Mouse (Mus musculus) retina, adult 2 months (tissue): ENCODE data around the gene Ccdc154.

ENCODE experiments used
- DNase-seq: peaks from one replicate; pipeline ENCODE4 v3.0.0-alpha.2; 2012; ENCODE audit warnings: low read depth, low spot score

Gene Ccdc154

DNA sequence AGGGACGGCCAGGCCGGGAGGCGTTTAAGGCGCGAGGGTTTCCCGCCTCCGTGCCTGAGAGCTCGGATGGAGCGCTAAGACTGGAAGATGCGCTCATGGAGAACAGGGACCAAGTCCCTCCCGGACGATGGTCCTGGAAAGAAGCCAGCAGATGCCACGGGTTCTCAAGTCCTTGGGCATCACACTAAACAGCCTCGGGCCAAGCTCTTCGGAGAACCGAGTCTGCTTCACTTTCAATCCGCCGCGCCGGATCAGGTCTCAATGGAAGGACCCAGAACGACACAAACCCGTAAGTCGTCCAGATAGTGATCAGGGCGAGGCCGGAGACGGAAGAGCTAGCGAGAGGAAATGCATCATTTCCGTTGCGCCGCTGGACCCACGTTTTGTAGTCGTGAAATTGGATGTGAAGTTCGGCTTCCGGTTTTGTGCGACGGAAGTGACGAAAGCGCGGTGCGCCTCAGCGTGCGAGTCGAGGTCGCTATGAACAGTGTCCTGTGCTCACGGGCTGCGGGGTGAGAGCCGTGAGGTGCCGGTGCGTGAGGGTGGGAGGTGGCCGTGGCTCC lies 21.9 kb downstream of the Ccdc154 start, which contains the start of gene BC003965:
BC003965 (plus strand) TSS at position 426 of the 563 bp plus-strand sequence.
- peak; percentile 98 for DNase-seq

GRCm38 (mm10) chr17:25184961-25185360 lies 22.7 kb downstream of the Ccdc154 start:
- no peak for DNase-seq

DNA sequence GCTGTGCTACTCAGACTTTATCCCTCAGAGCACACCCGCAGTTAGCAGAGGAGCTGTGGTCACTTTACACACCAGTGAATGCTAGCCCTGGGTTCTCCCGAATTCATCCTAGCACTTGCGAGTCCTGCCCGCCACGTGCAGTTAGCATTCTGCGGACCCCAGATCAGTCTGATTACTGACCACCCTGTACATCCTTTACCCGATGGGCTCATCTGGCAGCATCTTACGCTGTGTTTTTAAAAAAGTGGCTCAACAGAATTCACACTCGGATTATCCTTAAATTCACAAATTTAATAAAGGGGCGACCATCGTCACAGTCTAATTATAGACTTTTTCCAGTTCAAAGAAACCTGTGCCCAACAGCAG lies 25.5 kb downstream of the Ccdc154 start:
- DNase-seq: no peak

GRCm38 (mm10) chr17:25188150-25189031 lies 26.1 kb downstream of the Ccdc154 start, which contains the start of gene Unkl:
Unkl (plus strand) TSS chr17:25188397.
- peak; percentile 30 for DNase-seq

- DNase-seq: no peak
Measured at GRCm38 (mm10) chr17:25189091-25189490, 26.8 kb downstream of the Ccdc154 start.

DNA sequence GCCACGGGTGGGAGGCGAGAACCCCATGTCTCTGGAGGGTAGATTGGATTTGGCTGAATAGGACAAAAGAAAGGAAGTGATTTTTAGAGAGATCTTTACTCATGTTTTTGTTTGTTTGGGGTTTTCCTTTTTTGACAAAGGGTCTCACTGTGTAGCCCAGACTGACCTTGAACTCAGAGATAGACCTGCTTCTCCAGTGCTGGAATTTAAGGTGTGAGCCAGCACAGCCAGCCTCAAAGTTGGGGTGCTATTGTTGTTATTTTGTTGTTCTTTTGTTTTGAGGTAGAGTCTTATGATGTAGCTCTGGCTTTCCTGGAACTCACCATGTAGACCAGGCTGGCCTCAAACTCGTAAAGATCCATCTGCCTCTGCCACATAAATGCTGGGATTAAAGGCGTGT lies 40.1 kb downstream of the Ccdc154 start:
- no peak for DNase-seq

DNA sequence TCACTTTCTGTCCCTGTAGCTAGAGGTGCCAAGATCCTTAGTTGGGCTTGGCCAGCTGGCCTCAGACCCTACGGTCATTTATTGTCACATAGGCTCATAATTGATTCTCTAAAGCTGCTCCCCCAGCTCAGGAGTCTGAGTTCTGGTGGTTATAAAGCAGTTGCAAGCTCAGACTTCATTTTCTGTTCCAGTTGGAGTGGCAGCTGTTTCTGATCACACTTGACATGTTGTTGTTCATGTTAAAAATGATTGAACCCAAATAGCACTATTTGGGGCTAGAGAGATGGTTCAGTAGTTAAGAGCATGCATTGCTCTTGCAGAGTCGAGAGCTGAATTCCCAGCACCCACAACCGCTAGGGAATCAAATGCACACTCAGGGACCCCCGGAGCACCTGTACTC lies 47.7 kb downstream of the Ccdc154 start:
- DNase-seq: no peak

- no peak for DNase-seq
Measured at GRCm38 (mm10) chr17:25210680-25211466, 48.6 kb downstream of the Ccdc154 start.

DNA sequence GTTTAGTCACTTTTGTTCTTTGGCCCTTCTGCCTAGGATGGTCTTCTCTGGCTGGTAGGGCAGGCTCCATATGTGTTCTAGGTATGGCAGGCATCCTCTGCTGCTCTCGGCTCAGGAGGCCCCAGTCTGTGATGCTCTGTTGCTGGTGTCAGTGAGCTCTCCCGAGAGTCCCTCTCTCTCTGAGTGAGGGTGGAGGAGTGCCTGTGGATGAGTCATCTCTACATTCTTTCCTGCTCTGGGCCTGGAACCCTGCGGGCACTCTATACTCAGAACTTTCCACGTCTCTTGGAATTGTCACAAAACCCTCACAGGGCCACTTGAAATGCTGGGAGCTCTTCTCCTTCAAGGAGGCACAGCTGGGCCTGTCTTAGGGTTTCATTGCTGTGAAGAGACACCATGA lies 49.4 kb downstream of the Ccdc154 start:
- no peak for DNase-seq

GRCm38 (mm10) chr17:25215431-25215830 lies 53.2 kb downstream of the Ccdc154 start:
- no peak for DNase-seq

GRCm38 (mm10) chr17:25218967-25219366 lies 56.7 kb downstream of the Ccdc154 start:
- no peak for DNase-seq

DNA sequence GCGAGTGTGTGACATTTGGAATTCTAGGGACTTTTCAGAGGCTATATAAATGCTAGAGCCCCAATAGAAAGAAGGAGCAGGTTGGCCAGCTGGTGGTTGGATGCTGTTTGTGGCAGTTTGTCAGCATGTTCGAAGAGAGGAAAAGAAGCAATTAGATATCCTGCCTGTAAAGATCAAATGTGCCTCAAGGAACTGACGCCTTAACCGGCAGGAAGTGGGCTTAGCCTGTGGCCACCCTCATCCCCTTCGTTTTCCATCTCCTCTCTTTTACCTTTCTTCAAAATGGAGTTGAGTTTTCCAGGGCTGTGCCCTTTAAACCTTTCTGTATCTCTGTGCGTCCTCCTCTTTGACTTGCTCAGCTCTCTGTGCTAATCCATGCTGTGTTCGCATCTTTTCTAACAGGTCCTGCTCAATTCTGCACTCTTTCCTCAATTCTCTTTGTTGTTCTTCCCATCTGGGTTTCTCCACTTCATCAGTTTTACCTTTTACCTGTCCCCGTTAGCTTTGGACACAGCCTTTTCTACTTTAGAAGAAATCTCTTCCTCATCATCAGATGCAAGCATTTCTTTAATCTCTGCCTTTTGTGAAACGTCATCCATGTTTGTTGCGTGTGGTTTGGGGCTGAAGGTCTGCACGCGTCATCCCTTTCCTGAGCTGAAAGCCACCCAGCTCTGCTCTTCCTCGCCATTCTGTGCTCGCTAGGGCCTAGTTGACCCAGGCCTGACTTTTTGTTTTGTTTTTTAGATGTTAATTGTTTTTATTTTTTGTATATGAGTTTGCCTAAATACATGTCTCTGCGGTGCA lies 57.4 kb downstream of the Ccdc154 start:
- DNase-seq: no peak

GRCm38 (mm10) chr17:25220746-25221145 lies 58.5 kb downstream of the Ccdc154 start:
- DNase-seq: no peak
